Mouse (Mus musculus) kidney, adult 18-20 months (tissue): Measurements from ENCODE around the gene Srek1ip1.

Source experiments
- DNase-seq: peaks from one replicate; pipeline ENCODE4 v3.0.0; 2021

Gene Srek1ip1

DNA sequence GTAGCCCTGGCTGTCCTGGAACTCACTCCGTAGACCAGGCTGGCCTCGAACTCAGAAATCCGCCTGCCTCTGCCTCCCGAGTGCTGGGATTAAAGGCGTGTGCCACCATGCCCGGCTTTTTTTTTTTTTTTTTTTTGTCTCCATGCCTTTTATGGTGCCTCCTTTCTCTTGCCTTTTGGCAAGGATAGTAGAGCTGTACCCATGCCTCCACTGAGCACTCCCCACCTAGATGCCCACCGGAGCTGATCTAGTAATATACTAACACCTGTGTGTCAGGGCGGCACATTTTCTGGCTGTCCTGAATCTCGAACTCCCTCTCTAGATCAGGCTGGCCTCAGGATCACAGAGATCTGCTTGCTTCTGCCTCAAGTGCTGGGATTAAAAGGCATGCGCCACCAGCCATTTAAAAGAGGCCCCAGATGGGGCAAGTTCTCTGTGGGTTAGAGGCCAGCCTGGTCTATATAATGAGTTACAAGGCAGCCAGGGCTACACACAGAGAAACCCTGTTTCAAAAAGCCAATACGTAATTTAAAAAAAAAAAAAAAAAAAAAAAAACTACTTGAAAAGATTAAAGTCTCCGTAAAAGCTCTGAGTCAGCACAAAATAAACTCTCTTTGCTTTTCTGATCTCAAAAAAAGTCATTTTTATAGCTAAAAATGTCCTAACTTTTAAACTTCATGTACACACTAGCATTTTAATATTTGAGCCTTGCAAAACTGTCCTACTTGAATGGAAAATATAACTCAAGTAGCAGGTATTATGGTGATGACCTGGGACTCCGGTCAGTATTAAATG, 51.2 kb downstream of the Srek1ip1 start:
- no peak for DNase-seq

DNA sequence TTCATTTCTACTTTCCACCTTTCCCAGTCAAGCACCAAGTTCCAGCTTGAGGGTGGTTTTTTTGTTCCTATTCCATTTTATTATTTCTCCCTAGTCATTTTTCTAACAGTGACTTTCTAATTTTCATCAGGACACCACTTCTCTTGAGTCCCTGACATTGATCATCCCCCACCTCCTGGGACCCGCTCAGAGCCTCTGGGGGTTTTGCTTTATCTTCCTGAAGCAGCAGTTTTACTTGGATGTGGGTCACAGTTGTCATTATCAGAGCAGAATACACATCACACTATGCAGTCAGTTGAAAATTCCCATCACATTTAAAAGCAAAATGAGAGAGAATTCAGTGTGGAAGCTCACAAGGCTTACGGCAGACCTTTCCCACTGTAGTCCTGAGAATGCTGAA, 61.4 kb downstream of the Srek1ip1 start:
- DNase-seq = no peak

- peak; percentile 10 for DNase-seq
These were observed 71.1 kb downstream of the Srek1ip1 start, which contains the start of gene Shisal2b for GRCm38 (mm10) chr13:104863127-104863979. Gene Shisal2b, minus strand, starts transcription at chr13:104863893.

DNA sequence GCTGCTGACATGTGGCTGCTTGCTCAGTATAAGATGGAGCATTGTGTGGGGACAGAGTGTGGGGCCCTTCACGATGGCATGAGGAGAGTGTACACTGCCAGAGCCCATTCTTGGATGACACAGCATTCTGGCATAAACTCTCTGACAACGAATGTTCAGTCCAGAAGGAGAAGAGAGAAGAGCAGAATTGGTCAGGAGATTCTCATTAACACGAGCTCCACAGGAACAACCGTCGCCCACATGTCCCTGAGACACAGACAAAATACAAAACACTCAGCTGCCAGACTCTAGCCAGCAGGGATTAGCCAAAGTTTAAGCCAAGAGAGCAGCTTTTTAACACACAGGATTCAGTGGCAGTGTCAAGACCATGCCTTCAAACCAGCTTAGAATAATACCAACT, 74.4 kb downstream of the Srek1ip1 start:
- no peak for DNase-seq

- DNase-seq = no peak
These were observed 77.6 kb downstream of the Srek1ip1 start for GRCm38 (mm10) chr13:104869907-104870306.

- DNase-seq = no peak
These were observed 86.2 kb downstream of the Srek1ip1 start for GRCm38 (mm10) chr13:104878508-104878907.

DNA sequence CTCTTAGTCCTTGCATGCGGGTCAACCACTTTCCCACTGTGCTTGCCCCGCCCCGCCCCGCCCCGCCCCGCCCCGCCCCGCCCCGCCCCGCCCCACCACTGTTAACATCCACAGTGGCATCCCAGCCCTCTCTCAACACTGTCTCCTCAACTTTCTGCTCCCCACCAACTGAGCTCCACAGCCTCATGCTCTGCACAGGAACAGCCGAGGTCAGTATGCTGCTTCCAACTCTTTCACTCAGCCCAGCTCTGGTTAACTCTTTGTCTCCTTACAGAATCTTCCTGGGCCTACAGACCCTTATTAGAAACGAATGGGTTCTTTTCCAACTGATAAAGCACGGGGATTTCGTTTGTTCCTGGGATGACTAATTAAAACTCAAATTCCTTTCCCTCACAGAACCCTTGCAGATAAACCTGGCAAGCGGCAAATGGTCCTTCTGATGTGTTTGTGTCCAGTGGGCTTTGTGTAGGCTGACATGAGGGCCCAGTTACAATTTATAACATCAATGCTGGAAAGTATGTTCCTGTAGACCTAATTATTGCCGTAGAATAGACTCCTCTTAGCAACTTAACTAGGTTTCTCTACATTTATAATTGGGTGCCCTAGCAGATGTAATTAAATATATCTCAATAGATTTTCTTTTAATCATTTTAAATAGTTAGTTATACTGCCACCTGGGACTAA, 91.4 kb downstream of the Srek1ip1 start:
- DNase-seq = no peak

DNA sequence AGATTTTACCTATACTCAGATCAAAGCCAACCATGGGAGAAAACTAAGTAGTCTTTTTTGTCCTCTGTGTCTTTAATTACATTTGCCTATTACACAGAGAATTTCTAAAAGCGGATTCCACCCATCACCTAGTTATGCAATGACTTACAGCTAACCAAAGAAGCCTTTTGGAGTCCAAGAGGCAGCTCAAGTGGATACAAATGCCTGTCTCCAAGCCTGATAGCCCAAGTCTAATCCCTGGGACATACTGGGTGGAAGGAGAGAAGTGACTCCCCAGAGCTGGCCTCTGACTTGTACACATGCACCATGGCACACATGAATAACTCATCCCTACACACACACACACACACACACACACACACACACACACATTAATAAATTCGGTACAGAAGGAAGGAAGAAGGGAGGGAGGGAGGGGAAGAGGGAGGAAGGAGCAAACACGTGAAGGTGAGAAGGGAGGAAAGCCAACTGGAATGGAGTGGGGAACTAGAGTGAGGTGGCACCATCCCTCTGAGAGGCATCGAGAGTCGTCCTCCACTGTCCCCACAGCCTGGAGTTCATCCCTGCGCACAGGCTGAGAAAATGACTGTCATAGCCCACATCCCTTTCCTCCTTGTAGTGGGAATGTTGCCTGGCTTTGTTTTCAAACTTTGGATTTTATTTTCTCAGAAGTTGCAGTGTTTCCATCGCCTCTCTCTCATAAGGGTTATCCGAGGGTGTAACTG, 94.2 kb downstream of the Srek1ip1 start:
- DNase-seq = no peak
